Mouse (Mus musculus) small intestine, adult 2 months (tissue): ENCODE measurements around the gene Nnmt. TPM values are rescaled to one million over a fixed set of nuclear protein-coding genes. Genes with fewer than 3 reads are reported as not detected.

Experiments
- H3K27ac ChIP-seq: fragments of 200-500 bp; 2 replicates; pipeline ENCODE4 v1.5.1; 2012; ENCODE audit warnings: low read depth, low read length, control low read depth, inconsistent platforms; ENCODE audit not compliant: insufficient read depth
- H3K27me3 ChIP-seq: fragments of 200-500 bp; 2 replicates; pipeline ENCODE4 v1.6.1; 2012; ENCODE audit warnings: mild to moderate bottlenecking, moderate library complexity, low read length, inconsistent platforms; ENCODE audit not compliant: control insufficient read depth, insufficient read depth
- H3K36me3 ChIP-seq: fragments of 200-500 bp; 2 replicates; pipeline ENCODE4 v1.6.1; 2012; ENCODE audit warnings: mild to moderate bottlenecking, low read length, control low read depth, inconsistent platforms; ENCODE audit not compliant: control insufficient read depth, insufficient read depth
- H3K4me1 ChIP-seq: fragments of 200-500 bp; 2 replicates; pipeline ENCODE4 v1.6.1; 2012; ENCODE audit warnings: low read length, inconsistent platforms, mixed read lengths; ENCODE audit not compliant: control insufficient read depth, insufficient read depth, insufficient read length
- H3K4me3 ChIP-seq: fragments of 200-500 bp; 2 replicates; pipeline ENCODE4 v1.5.1; 2012; ENCODE audit warnings: low read depth, mild to moderate bottlenecking, control low read depth, inconsistent platforms, low read length, moderate library complexity
- CTCF ChIP-seq: fragments of 200-500 bp; IDR thresholded peaks from 2 replicates; pipeline ENCODE4 v1.5.1; 2012; ENCODE audit warnings: low read depth, mild to moderate bottlenecking, control low read depth, inconsistent platforms, low read length, moderate library complexity, mixed read lengths; ENCODE audit not compliant: insufficient replicate concordance, insufficient read length; ENCODE audit errors: extremely low read depth
- POLR2A ChIP-seq: fragments of 200-500 bp; IDR thresholded peaks from 2 replicates; pipeline ENCODE4 v1.6.1; 2012; ENCODE audit warnings: low read depth, mild to moderate bottlenecking, control low read depth, inconsistent platforms, low read length, moderate library complexity
- WGBS: fragments of 180-500 bp; shearing (Covaris S2); methylation state at CpG from one replicate; pipeline ENCODE4 v1.1.7; 2018; 5-methylcytosine and 5-hydroxymethylcytosine counted together
- polyA plus RNA-seq: library from polyadenylated mRNA; depleted of rRNA; stranded (reverse); fragments of >200 nt; gene quantifications from 2 replicates; pipeline ENCODE4 v1.2.3, GENCODE M21; 2012; rRNA removed

Gene Nnmt
- polyA plus RNA-seq, 1 experiment: 0.77 TPM

DNA sequence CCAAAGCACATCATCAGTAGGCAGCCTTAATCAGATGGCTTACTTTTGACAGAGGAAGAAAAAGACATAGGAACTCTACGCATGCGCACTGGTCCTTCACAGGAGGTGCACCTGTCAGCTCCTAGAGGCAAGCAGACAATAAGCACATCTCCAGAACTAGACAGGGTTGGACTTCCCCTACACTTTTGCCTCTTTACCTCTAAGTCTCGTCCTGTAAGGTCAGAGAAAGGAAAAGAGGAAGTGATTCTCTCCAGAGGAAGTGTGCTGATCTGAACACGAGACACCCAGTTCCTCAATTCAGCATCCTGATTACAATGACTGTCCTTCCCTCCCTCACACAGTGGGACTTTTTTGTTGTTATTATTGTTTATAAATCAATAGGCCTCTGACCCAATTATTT lies 46.3 kb downstream of the Nnmt start:
- Histone ChIP-seq H3K4me3 (no peak overlapping the region), H3K27ac (0 out of 2 replicates have a peak overlapping the region, but pooled peaks have one; percentile 65), H3K4me1 (no peaks in the 10 kb centered on the region), H3K27me3 (no peaks in the 10 kb centered on the region), H3K36me3 (no peaks in the 10 kb centered on the region)
- 68% methylated on average over 4 of the region's 4 CpGs for whole genome bisulfite sequencing
- TF ChIP-seq POLR2A (no peak), CTCF (no peak)

DNA sequence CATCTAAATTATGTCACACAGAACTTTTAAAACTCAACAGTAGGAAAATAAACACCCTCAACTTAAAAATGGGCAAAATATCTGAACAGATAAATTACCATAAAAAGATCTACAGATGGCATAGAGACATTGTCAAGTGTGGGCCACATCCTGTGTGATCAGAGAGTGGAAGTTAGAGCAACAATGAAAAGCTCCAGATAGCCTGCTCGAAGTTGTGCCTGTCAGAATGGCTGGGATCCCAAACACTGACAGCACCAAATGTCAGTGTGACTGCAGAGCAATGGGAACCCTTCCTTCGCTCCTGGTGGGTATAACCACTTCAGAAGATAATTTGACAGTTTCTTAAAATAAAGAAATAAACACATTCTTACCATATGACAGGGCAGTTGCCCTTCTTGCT lies 55.9 kb downstream of the Nnmt start:
- no peaks in the 10 kb centered on the region for H3K36me3 ChIP-seq
- WGBS: 59% methylated on average over 2 of the region's 2 CpGs
- no peak overlapping the region for H3K27ac ChIP-seq
- no peaks in the 10 kb centered on the region for H3K4me1 ChIP-seq
- no peak for TF ChIP-seq POLR2A
- TF ChIP-seq CTCF: no peak
- no peaks in the 10 kb centered on the region for H3K27me3 ChIP-seq
- no peak overlapping the region for H3K4me3 ChIP-seq

DNA sequence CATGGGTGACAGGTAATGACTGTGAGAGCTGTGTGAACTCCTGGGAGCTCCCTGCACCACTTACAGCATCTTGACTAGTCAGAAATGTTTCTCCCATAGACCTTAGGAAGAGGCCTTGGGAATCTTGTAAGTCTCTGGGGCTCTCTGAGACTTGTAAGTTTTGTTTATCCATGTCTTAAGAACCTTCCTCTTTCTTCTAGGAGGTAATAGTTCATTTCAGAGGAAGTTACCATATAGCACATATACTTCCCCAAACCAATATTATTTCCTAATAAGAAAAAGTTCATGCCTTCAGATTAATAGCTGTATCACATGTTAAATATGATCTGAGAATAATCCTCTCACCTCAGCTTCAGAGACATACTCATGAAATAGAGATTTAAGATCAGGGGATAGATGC lies 57.7 kb downstream of the Nnmt start:
- TF ChIP-seq POLR2A (no peak), CTCF (no peak)
- Histone ChIP-seq H3K36me3 (no peaks in the 10 kb centered on the region), H3K4me1 (no peaks in the 10 kb centered on the region), H3K27ac (no peak overlapping the region), H3K4me3 (no peak overlapping the region), H3K27me3 (no peaks in the 10 kb centered on the region)

Other genes starting within 250 kb of the Nnmt start
- gene Rexo2, start 124.5 kb downstream of the Nnmt start, polyA plus RNA-seq: 18.0 and 26.4 TPM in 2 replicates
- 10.0 and 10.4 TPM in 2 replicates for gene Rbm7, start 109.9 kb downstream of the Nnmt start, polyA plus RNA-seq
- 38.3 and 68.0 TPM in 2 replicates for gene Gm5617, start 109.7 kb downstream of the Nnmt start, polyA plus RNA-seq
- gene Zbtb16, start 231.1 kb upstream of the Nnmt start, polyA plus RNA-seq: 1.6 and 1.8 TPM in 2 replicates